Mouse (Mus musculus): Measurements from ENCODE around the gene Nek4.

The Nek4 gene

GRCm38 (mm10) chr14:30951154-30951825, at the start of gene Nek4:
Gene Nek4, plus strand, starts transcription at chr14:30951377.
- DNase-seq, result peak; percentile 96

- no peak for DNase-seq
Measured at GRCm38 (mm10) chr14:30902628-30903027, 48.5 kb upstream of the Nek4 start.

GRCm38 (mm10) chr14:30903036-30903435, 48.1 kb upstream of the Nek4 start:
- no peak for DNase-seq

- no peak for DNase-seq
Measured at GRCm38 (mm10) chr14:30904307-30904706, 46.9 kb upstream of the Nek4 start.

- DNase-seq, result no peak
Measured at GRCm38 (mm10) chr14:30906001-30906400, 45.2 kb upstream of the Nek4 start.

GRCm38 (mm10) chr14:30907814-30908265, 43.3 kb upstream of the Nek4 start:
- DNase-seq, result no peak

GRCm38 (mm10) chr14:30911141-30911540, 40.0 kb upstream of the Nek4 start:
- no peak for DNase-seq

- DNase-seq, result no peak
Measured at GRCm38 (mm10) chr14:30912641-30913040, 38.5 kb upstream of the Nek4 start.

- DNase-seq, result no peak
Measured at GRCm38 (mm10) chr14:30913404-30913803, 37.8 kb upstream of the Nek4 start.

GRCm38 (mm10) chr14:30916516-30916915, 34.7 kb upstream of the Nek4 start:
- no peak for DNase-seq

- DNase-seq, result no peak
Measured at GRCm38 (mm10) chr14:30922053-30922670, 29.0 kb upstream of the Nek4 start.

GRCm38 (mm10) chr14:30923375-30924105, 27.6 kb upstream of the Nek4 start, which contains the start of gene Itih3:
Gene Itih3, minus strand, starts transcription at chr14:30923760.
- DNase-seq, result no peak

- DNase-seq, result no peak
Measured at GRCm38 (mm10) chr14:30925492-30925891, 25.7 kb upstream of the Nek4 start.

- DNase-seq, result no peak
Measured at GRCm38 (mm10) chr14:30930386-30930785, 20.8 kb upstream of the Nek4 start.

GRCm38 (mm10) chr14:30933351-30933750, 17.8 kb upstream of the Nek4 start:
- no peak for DNase-seq

GRCm38 (mm10) chr14:30942254-30942653, 8.9 kb upstream of the Nek4 start:
- DNase-seq, result no peak

- DNase-seq, result no peak
Measured at GRCm38 (mm10) chr14:30943038-30943437, 8.1 kb upstream of the Nek4 start, which contains the start of gene Itih1. Gene Itih1, minus strand, starts transcription at chr14:30943289.

- peak in 1 of 2 experiments; percentile 15 for DNase-seq
Measured at GRCm38 (mm10) chr14:30943860-30944674, 7.1 kb upstream of the Nek4 start.

GRCm38 (mm10) chr14:30944745-30945144, 6.4 kb upstream of the Nek4 start:
- no peak for DNase-seq

GRCm38 (mm10) chr14:30949986-30950385, 1.2 kb upstream of the Nek4 start:
- DNase-seq, result no peak

GRCm38 (mm10) chr14:30958517-30958916, 7.3 kb downstream of the Nek4 start:
- DNase-seq, result no peak

GRCm38 (mm10) chr14:30959031-30959430, 7.9 kb downstream of the Nek4 start:
- no peak for DNase-seq

- DNase-seq, result no peak
Measured at GRCm38 (mm10) chr14:30960366-30960765, 9.2 kb downstream of the Nek4 start.

All from thymus, adult 18-20 months (tissue).